Mouse (Mus musculus) liver, embryonic 14.5 days (tissue): ENCODE results near the gene Srbd1. TPM values are rescaled to one million over a fixed set of nuclear protein-coding genes. Genes with fewer than 3 reads are reported as not detected.
A peak's percentile ranks its signal among the peaks of the same experiment; 100 is the strongest.

ENCODE experiments used
- ATAC-seq: fragments of 200-750 bp; cut with Nextera tagmentation; 2 replicates; pipeline ENCODE4 v1.8.0; 2017; ENCODE audit warnings: moderate number of reproducible peaks, mild to moderate bottlenecking, moderate library complexity; ENCODE audit not compliant: insufficient read depth
- DNase-seq, 3 experiments: peaks; one replicate each; pipeline ENCODE4 v3.0.0-alpha.2; 2012 to 2013; ENCODE audit warnings: low read depth in 3 of 3, low spot score in 3 of 3
- H3K27ac ChIP-seq: fragments of 300-500 bp; sonication (generic); 2 replicates; pipeline ENCODE4 v1.5.1; 2014; ENCODE audit warnings: moderate library complexity, mild to moderate bottlenecking, control low read depth, inconsistent platforms
- H3K27me3 ChIP-seq: fragments of 300-500 bp; sonication (generic); 2 replicates; pipeline ENCODE4 v1.6.1; 2014; ENCODE audit warnings: mild to moderate bottlenecking, low read length, moderate library complexity; ENCODE audit not compliant: control insufficient read depth, insufficient read depth
- H3K36me3 ChIP-seq: fragments of 300-500 bp; sonication (generic); replicated peaks from 2 replicates; pipeline ENCODE4 v1.6.1; 2014; ENCODE audit warnings: low read depth; ENCODE audit not compliant: control insufficient read depth, insufficient read depth
- H3K4me1 ChIP-seq, 2 experiments: fragments of 200-500 bp in 1 of 2; fragments of 300-500 bp in 1 of 2; sonication (generic) in 1 of 2; replicated peaks; 2 replicates each; pipeline ENCODE4 v1.6.1; 2012 to 2014; ENCODE audit warnings: antibody characterized with exemption in 1 of 2, inconsistent platforms in 1 of 2, low read length in 1 of 2; ENCODE audit not compliant: control insufficient read depth in 2 of 2, insufficient read depth in 2 of 2
- H3K4me2 ChIP-seq: fragments of 300-500 bp; sonication (generic); 2 replicates; pipeline ENCODE4 v1.6.1; 2014; ENCODE audit warnings: low read depth, mild to moderate bottlenecking, control low read depth, moderate library complexity
- H3K4me3 ChIP-seq, 2 experiments: fragments of 200-500 bp in 1 of 2; fragments of 300-500 bp in 1 of 2; sonication (generic) in 1 of 2; 2 replicates each; pipeline ENCODE4 v1.5.1; 2012 to 2014; ENCODE audit warnings: low read depth in 2 of 2, low read length in 2 of 2, mild to moderate bottlenecking in 2 of 2, control low read depth in 1 of 2, inconsistent platforms in 1 of 2, moderate library complexity in 1 of 2; ENCODE audit not compliant: insufficient read depth in 1 of 2
- H3K9ac ChIP-seq: fragments of 300-500 bp; sonication (generic); replicated peaks from 2 replicates; pipeline ENCODE4 v1.6.1; 2014; ENCODE audit warnings: mild to moderate bottlenecking, control low read depth, moderate library complexity
- H3K9me3 ChIP-seq: fragments of 300-500 bp; sonication (generic); 2 replicates; pipeline ENCODE4 v1.6.1; 2016; ENCODE audit warnings: low read length, mixed read lengths; ENCODE audit not compliant: control insufficient read depth
- CTCF ChIP-seq: IDR thresholded peaks from 2 replicates; pipeline ENCODE4 v1.5.1; 2016; ENCODE audit warnings: antibody characterized with exemption, low read depth, control low read depth
- EP300 ChIP-seq: IDR thresholded peaks from 2 replicates; pipeline ENCODE4 v1.6.1; 2016; ENCODE audit warnings: antibody characterized with exemption, low read depth
- WGBS: fragments of 180-500 bp; shearing (Covaris S2); extraction: QIAGEN DNeasy Blood & Tissue Kit; methylation state at CpG from one replicate; pipeline ENCODE4 v1.1.7; 2014; ENCODE audit not compliant: insufficient replicate concordance; 5-methylcytosine and 5-hydroxymethylcytosine counted together
- polyA plus RNA-seq, 2 experiments: library from polyadenylated mRNA; depleted of rRNA in 1 of 2; stranded (reverse) in 1 of 2; unstranded in 1 of 2; fragments of >200 nt; fragmentation: Nextera tagmentation in 1 of 2; extraction: Ambion mirVana in 1 of 2; gene quantifications; 2 replicates each; pipeline versions ENCODE4 v1.2.1 to v1.2.3; 2012 to 2014

Srbd1 gene
- polyA plus RNA-seq, 2 experiments = 3.8 to 4.6 TPM

GRCm38 (mm10) chr17:86168231-86168981, 23.4 kb upstream of the Srbd1 start:
- Histone ChIP-seq H3K4me2 (peak overlapping the region; percentile 68), H3K9me3 (no peaks in the 10 kb centered on the region), H3K9ac (peak overlapping the region; percentile 77; the same call in 1 of the 2 replicates), H3K4me3 (peak overlapping the region; percentile 67 to 80), H3K27ac (no peak overlapping the region), H3K4me1 (no peaks in the 10 kb centered on the region), H3K27me3 (peaks cover 27% of the 10 kb centered on the region), H3K36me3 (no peaks in the 10 kb centered on the region)
- ATAC-seq (no peak), DNase-seq (no peak)
- whole genome bisulfite sequencing = under 1% methylated on average over 64 of the region's 64 CpGs
- no peak for TF ChIP-seq CTCF
- TF ChIP-seq EP300 = no peak

GRCm38 (mm10) chr17:86167320-86168230, 22.6 kb upstream of the Srbd1 start, which contains the start of gene Prkce:
Gene Prkce (plus strand): TSS chr17:86167785.
- Histone ChIP-seq H3K27ac (peak within 1 kb of the TSS; percentile 48), H3K4me1 (no peaks in the 10 kb centered on the region; a peak in 1 of 4 replicates), H3K9ac (peak within 1 kb of the TSS; percentile 77), H3K4me2 (peak within 1 kb of the TSS; percentile 68), H3K4me3 (peak within 1 kb of the TSS; percentile 67 to 80), H3K27me3 (peaks cover 27% of the 10 kb centered on the region), H3K9me3 (no peaks in the 10 kb centered on the region), H3K36me3 (no peaks in the 10 kb centered on the region)
- WGBS = under 1% methylated on average over 112 of the region's 115 CpGs
- TF ChIP-seq EP300 (no peak), CTCF (0 out of 2 replicates have a peak, but pooled peaks have one; percentile 29)
- ATAC-seq (peak; percentile 79), DNase-seq (peak in 2 of 3 experiments; percentile 52 to 60)

GRCm38 (mm10) chr17:86166567-86167319, 21.8 kb upstream of the Srbd1 start:
- ATAC-seq = peak; percentile 66
- peaks cover 27% of the 10 kb centered on the region for H3K27me3 ChIP-seq
- peak overlapping the region; percentile 77 for H3K9ac ChIP-seq
- DNase-seq = no peak
- peak overlapping the region; percentile 67 to 80 for H3K4me3 ChIP-seq
- H3K9me3 ChIP-seq = no peaks in the 10 kb centered on the region
- H3K4me1 ChIP-seq = no peaks in the 10 kb centered on the region; a peak in 2 of 4 replicates
- H3K4me2 ChIP-seq = peak overlapping the region; percentile 68
- H3K36me3 ChIP-seq = no peaks in the 10 kb centered on the region
- WGBS = under 1% methylated on average over 46 of the region's 46 CpGs
- TF ChIP-seq CTCF (no peak), EP300 (no peak)
- H3K27ac ChIP-seq = peak overlapping the region; percentile 48

DNA sequence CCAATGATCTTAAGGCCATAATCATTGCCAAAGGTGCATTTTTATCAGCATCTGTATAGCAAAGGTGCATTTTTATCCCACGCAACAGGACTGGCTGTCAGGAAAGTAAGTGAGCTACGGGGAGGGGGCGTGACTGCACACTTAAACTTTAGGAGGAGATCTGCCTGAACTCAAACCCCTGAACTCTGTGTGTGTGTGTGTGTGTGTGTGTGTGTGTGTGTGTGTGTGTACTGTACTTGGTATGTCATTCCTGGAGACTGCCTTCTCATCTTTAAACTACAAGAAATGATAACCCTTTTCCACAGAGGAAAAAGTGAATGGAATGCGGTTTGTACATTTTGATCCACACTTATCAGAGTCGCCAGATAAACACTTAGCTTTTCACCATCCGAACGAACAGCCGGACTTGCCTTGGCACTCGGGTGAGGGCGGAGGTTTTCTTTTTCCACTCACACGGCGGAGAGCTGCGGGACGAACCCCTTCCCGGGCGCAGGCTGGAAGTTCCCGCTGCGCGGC, 21.1 kb upstream of the Srbd1 start:
- H3K27ac ChIP-seq = no peak overlapping the region
- no peaks in the 10 kb centered on the region for H3K9me3 ChIP-seq
- 7% methylated on average over 19 of the region's 19 CpGs for WGBS
- H3K36me3 ChIP-seq = no peaks in the 10 kb centered on the region
- TF ChIP-seq CTCF (no peak), EP300 (no peak)
- peak overlapping the region; percentile 77 for H3K9ac ChIP-seq
- ATAC-seq (no peak), DNase-seq (no peak)
- H3K4me2 ChIP-seq = peak overlapping the region; percentile 68
- no peaks in the 10 kb centered on the region; a peak in 2 of 4 replicates for H3K4me1 ChIP-seq
- peaks cover 27% of the 10 kb centered on the region for H3K27me3 ChIP-seq
- peak overlapping the region; percentile 67 to 80 for H3K4me3 ChIP-seq
